Mouse (Mus musculus) MEL (cell line): ENCODE results near the gene Abcc8. TPM values are rescaled to one million over a fixed set of nuclear protein-coding genes. Genes with fewer than 3 reads are reported as not detected.

Experiments
- DNase-seq: peaks from one replicate; pipeline ENCODE4 v3.0.0; 2011; ENCODE audit warnings: low read depth, low spot score
- H3K27ac ChIP-seq: 2 replicates; pipeline ENCODE4 v1.5.1; 2012; ENCODE audit warnings: low read depth, mild to moderate bottlenecking, control low read depth, low read length, moderate library complexity; ENCODE audit not compliant: control insufficient read depth
- H3K27me3 ChIP-seq, 2 experiments: fragments of 150-350 bp in 1 of 2; sonication (generic) in 1 of 2; 2 replicates each; pipeline ENCODE4 v1.6.1; 2012; ENCODE audit warnings: low read length in 2 of 2, mild to moderate bottlenecking in 2 of 2, improper control_type of control experiment in 1 of 2, moderate library complexity in 1 of 2; ENCODE audit not compliant: insufficient read depth in 2 of 2, control insufficient read depth in 1 of 2
- H3K36me3 ChIP-seq, 2 experiments: 2 replicates each; pipeline ENCODE4 v1.6.1; 2012 to 2014; ENCODE audit warnings: low read length in 2 of 2, improper control_type of control experiment in 1 of 2, inconsistent platforms in 1 of 2, mild to moderate bottlenecking in 1 of 2; ENCODE audit not compliant: insufficient read depth in 2 of 2, control insufficient read depth in 1 of 2
- H3K4me1 ChIP-seq, 2 experiments: fragments of 150-350 bp in 1 of 2; sonication (generic) in 1 of 2; 2 replicates each; pipeline ENCODE4 v1.6.1; 2012; ENCODE audit warnings: low read length in 2 of 2, improper control_type of control experiment in 1 of 2, mild to moderate bottlenecking in 1 of 2; ENCODE audit not compliant: insufficient read depth in 2 of 2, control insufficient read depth in 1 of 2
- H3K4me3 ChIP-seq, 2 experiments: fragments of 150-350 bp in 1 of 2; sonication (generic) in 1 of 2; 2 replicates each; pipeline ENCODE4 v1.5.1; 2012; ENCODE audit warnings: low read depth in 2 of 2, low read length in 2 of 2, mild to moderate bottlenecking in 2 of 2, moderate library complexity in 2 of 2, control low read depth in 1 of 2, improper control_type of control experiment in 1 of 2; ENCODE audit not compliant: control insufficient read depth in 1 of 2, insufficient read depth in 1 of 2
- H3K79me2 ChIP-seq: 2 replicates; pipeline ENCODE4 v1.6.1; 2012; ENCODE audit warnings: mild to moderate bottlenecking, low read length, moderate library complexity; ENCODE audit not compliant: control insufficient read depth, poor library complexity, insufficient read depth
- H3K9ac ChIP-seq: 2 replicates; pipeline ENCODE4 v1.6.1; 2012; ENCODE audit warnings: low read depth, mild to moderate bottlenecking, control low read depth, low read length, moderate library complexity; ENCODE audit not compliant: control insufficient read depth, poor library complexity, severe bottlenecking
- H3K9me3 ChIP-seq: fragments of 150-350 bp; sonication (generic); replicated peaks from 2 replicates; pipeline ENCODE4 v1.6.1; 2012; ENCODE audit warnings: mild to moderate bottlenecking, low read length, improper control_type of control experiment, moderate library complexity; ENCODE audit not compliant: insufficient read depth
- CHD1 ChIP-seq: IDR thresholded peaks from 2 replicates; pipeline ENCODE4 v1.6.1; 2012; ENCODE audit warnings: low read depth, mild to moderate bottlenecking, inconsistent platforms, low read length, improper control_type of control experiment
- CTCF ChIP-seq, 3 experiments: IDR thresholded peaks in 2 of 3; conservative IDR thresholded peaks in 1 of 3; 2 replicates each; pipeline ENCODE4 v1.5.1; 2011 to 2012; ENCODE audit warnings: low read length in 3 of 3, low read depth in 2 of 3, mild to moderate bottlenecking in 2 of 3, improper control_type of control experiment in 1 of 3, inconsistent platforms in 1 of 3, mixed read lengths in 1 of 3, moderate library complexity in 1 of 3; ENCODE audit not compliant: control insufficient read depth in 1 of 3, insufficient read depth in 1 of 3, poor library complexity in 1 of 3, severe bottlenecking in 1 of 3
- E2F4 ChIP-seq: IDR thresholded peaks from 2 replicates; pipeline ENCODE4 v1.6.1; 2011; ENCODE audit warnings: low read depth, low read length, improper control_type of control experiment, borderline replicate concordance
- EP300 ChIP-seq, 2 experiments: IDR thresholded peaks; 2 replicates each; pipeline ENCODE4 v1.6.1; 2011; ENCODE audit warnings: improper control_type of control experiment in 2 of 2, low read length in 2 of 2, low read depth in 1 of 2, mild to moderate bottlenecking in 1 of 2
- GABPA ChIP-seq: IDR thresholded peaks from 2 replicates; pipeline ENCODE4 v1.6.1; 2012; ENCODE audit warnings: low read depth, mild to moderate bottlenecking, inconsistent platforms, low read length, improper control_type of control experiment, moderate library complexity
- GATA1 ChIP-seq: IDR thresholded peaks from 2 replicates; pipeline ENCODE4 v1.6.1; 2011; ENCODE audit warnings: low read depth, low read length, improper control_type of control experiment
- HCFC1 ChIP-seq: IDR thresholded peaks from 2 replicates; pipeline ENCODE4 v1.6.1; 2012; ENCODE audit warnings: low read depth, mild to moderate bottlenecking, inconsistent platforms, low read length, improper control_type of control experiment, moderate library complexity
- JUND ChIP-seq: IDR thresholded peaks from 2 replicates; pipeline ENCODE4 v1.6.1; 2011; ENCODE audit warnings: low read depth, mild to moderate bottlenecking, improper control_type of control experiment, low read length
- MAFK ChIP-seq: IDR thresholded peaks from 2 replicates; pipeline ENCODE4 v1.6.1; 2011; ENCODE audit warnings: low read depth, mild to moderate bottlenecking, low read length, improper control_type of control experiment, borderline replicate concordance
- MAX ChIP-seq: IDR thresholded peaks from 2 replicates; pipeline ENCODE4 v1.6.1; 2011; ENCODE audit warnings: low read length, improper control_type of control experiment
- MAZ ChIP-seq: IDR thresholded peaks from 2 replicates; pipeline ENCODE4 v1.6.1; 2012; ENCODE audit warnings: low read depth, mild to moderate bottlenecking, inconsistent platforms, low read length, improper control_type of control experiment
- MEF2A ChIP-seq: IDR thresholded peaks from 2 replicates; pipeline ENCODE4 v1.6.1; 2014; ENCODE audit warnings: low read depth, mild to moderate bottlenecking, inconsistent platforms, low read length, improper control_type of control experiment; ENCODE audit not compliant: poor library complexity, insufficient replicate concordance, severe bottlenecking; ENCODE audit errors: extremely low read depth
- MYC ChIP-seq: IDR thresholded peaks from 2 replicates; pipeline ENCODE4 v1.6.1; 2011; ENCODE audit warnings: low read depth, mild to moderate bottlenecking, low read length, improper control_type of control experiment, moderate library complexity
- POLR2AphosphoS2 ChIP-seq: IDR thresholded peaks from 2 replicates; pipeline ENCODE4 v1.6.1; 2011; ENCODE audit warnings: low read length, improper control_type of control experiment
- RCOR1 ChIP-seq: IDR thresholded peaks from 2 replicates; pipeline ENCODE4 v1.6.1; 2012; ENCODE audit warnings: low read depth, mild to moderate bottlenecking, inconsistent platforms, low read length, improper control_type of control experiment
- SIN3A ChIP-seq: IDR thresholded peaks from 2 replicates; pipeline ENCODE4 v1.6.1; 2012; ENCODE audit warnings: low read length, improper control_type of control experiment, inconsistent platforms
- polyA plus RNA-seq, 2 experiments: library from polyadenylated mRNA; stranded (reverse) in 1 of 2; unstranded in 1 of 2; fragments of >175 nt in 1 of 2; fragments of >200 nt in 1 of 2; gene quantifications; 2 replicates each; pipeline versions ENCODE4 v1.2.1 to v1.2.4; 2012; ENCODE audit warnings: low replicate concordance in 2 of 2, low read depth in 1 of 2; ENCODE audit not compliant: insufficient read length in 2 of 2, insufficient read depth in 1 of 2, missing spikeins in 1 of 2
- total RNA-seq: library from RNA; depleted of rRNA; stranded (reverse); fragments of 300-350 nt; gene quantifications from 2 replicates; pipeline ENCODE4 v1.2.3, GENCODE M21; 2012

Abcc8 gene
- total and polyA plus RNA-seq, 3 experiments: not detected

DNA sequence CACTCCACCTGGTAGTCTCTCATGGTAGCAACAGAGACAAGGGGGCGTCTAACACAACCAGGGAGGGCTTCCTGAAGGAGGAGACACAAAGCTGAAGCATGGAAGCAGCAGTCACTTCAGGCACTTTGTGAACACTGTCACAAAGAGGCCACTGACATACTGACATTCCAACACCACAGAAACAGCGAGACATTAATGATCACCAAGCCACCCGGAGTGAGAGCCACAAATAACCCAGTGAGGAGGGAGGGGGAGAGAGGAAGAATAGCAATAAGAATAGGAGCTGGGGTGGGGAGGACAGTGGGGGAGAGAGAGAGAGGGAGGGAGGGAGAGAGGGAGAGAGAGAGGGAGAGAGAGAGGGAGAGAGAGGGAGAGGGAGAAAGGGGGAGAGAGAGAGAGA is 18.2 kb downstream of the Abcc8 start:
- H3K4me3 ChIP-seq: no peak overlapping the region
- H3K4me1 ChIP-seq: no peaks in the 10 kb centered on the region
- no peak overlapping the region for H3K27ac ChIP-seq
- no peaks in the 10 kb centered on the region for H3K36me3 ChIP-seq
- no peaks in the 10 kb centered on the region for H3K79me2 ChIP-seq
- no peak overlapping the region for H3K9ac ChIP-seq
- H3K9me3 ChIP-seq: no peaks in the 10 kb centered on the region
- no peak for TF ChIP-seq EP300 (IDR thresholded peaks at IDR 0.05; ENCODE audit: low read depth in 1 of 2, low read length in 2 of 2)
- no peak for TF ChIP-seq MAFK
- no peak for TF ChIP-seq HCFC1
- TF ChIP-seq GATA1: no peak
- no peak for TF ChIP-seq JUND
- TF ChIP-seq GABPA: no peak
- TF ChIP-seq RCOR1: no peak
- no peak for TF ChIP-seq CHD1
- DNase-seq: no peak
- no peaks in the 10 kb centered on the region for H3K27me3 ChIP-seq

DNA sequence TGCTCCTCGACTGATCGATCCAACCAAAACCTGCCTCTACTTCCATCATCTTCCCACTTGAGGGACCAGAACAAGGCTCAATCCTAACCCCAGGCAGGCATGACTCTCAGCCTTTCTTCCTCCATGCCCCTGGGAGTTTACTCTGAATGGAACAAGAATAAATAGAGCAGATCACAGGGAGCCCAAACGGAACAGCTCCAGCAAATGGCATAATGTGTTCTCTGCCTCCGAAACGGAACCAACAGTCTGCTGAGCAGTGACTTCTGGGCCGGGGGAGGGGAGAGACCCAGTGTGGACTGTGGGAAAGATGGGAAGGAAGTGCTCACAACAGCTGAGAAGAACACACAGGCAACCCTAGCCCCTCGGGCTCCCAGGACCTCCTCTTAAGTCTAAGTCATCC is 22.1 kb downstream of the Abcc8 start:
- no peak for TF ChIP-seq SIN3A
- TF ChIP-seq JUND: no peak
- TF ChIP-seq GATA1: no peak
- TF ChIP-seq E2F4: no peak
- TF ChIP-seq POLR2AphosphoS2: no peak
- TF ChIP-seq MAZ: no peak
- no peak for TF ChIP-seq MEF2A
- no peak for TF ChIP-seq CHD1
- no peak for TF ChIP-seq MYC
- no peak for TF ChIP-seq RCOR1
- no peak for TF ChIP-seq CTCF (IDR thresholded peaks at IDR 0.05 in 2 of 3, conservative IDR thresholded peaks at IDR 0.05 in 1 of 3; ENCODE audit: control insufficient read depth in 1 of 3, insufficient read depth in 1 of 3, low read depth in 2 of 3, low read length in 3 of 3, poor library complexity in 1 of 3, severe bottlenecking in 1 of 3)
- no peak for TF ChIP-seq MAX
- Histone ChIP-seq H3K27me3 (no peaks in the 10 kb centered on the region), H3K9me3 (no peaks in the 10 kb centered on the region), H3K36me3 (no peaks in the 10 kb centered on the region), H3K4me1 (no peaks in the 10 kb centered on the region), H3K4me3 (no peak overlapping the region), H3K79me2 (no peaks in the 10 kb centered on the region), H3K27ac (no peak overlapping the region), H3K9ac (no peak overlapping the region)
- DNase-seq: no peak
